Mouse (Mus musculus) testis, adult 2 months (tissue): Measurements from ENCODE around the gene Optc. TPM values are rescaled to one million over a fixed set of nuclear protein-coding genes. Genes with fewer than 3 reads are reported as not detected.

Source experiments
- H3K27ac ChIP-seq: fragments of 200-500 bp; 2 replicates; pipeline ENCODE4 v1.5.1; 2012; ENCODE audit warnings: low read depth, low read length; ENCODE audit not compliant: control insufficient read depth, insufficient read depth
- H3K27me3 ChIP-seq: fragments of 200-500 bp; 2 replicates; pipeline ENCODE4 v1.6.1; 2012; ENCODE audit warnings: mild to moderate bottlenecking, low read length, moderate library complexity; ENCODE audit not compliant: control insufficient read depth, insufficient read depth
- H3K36me3 ChIP-seq: fragments of 200-500 bp; 2 replicates; pipeline ENCODE4 v1.6.1; 2012; ENCODE audit warnings: mild to moderate bottlenecking, low read length; ENCODE audit not compliant: control insufficient read depth, insufficient read depth
- H3K4me1 ChIP-seq: fragments of 200-500 bp; 2 replicates; pipeline ENCODE4 v1.6.1; 2012; ENCODE audit warnings: low read length; ENCODE audit not compliant: control insufficient read depth, insufficient read depth
- H3K4me3 ChIP-seq: fragments of 200-500 bp; 2 replicates; pipeline ENCODE4 v1.5.1; 2012; ENCODE audit warnings: low read depth, mild to moderate bottlenecking, low read length, moderate library complexity, mixed read lengths; ENCODE audit not compliant: control insufficient read depth
- CTCF ChIP-seq: fragments of 200-500 bp; IDR thresholded peaks from 2 replicates; pipeline ENCODE4 v1.5.1; 2012; ENCODE audit warnings: low read depth, mild to moderate bottlenecking, inconsistent platforms, low read length, moderate library complexity; ENCODE audit not compliant: control insufficient read depth, insufficient read depth, insufficient replicate concordance
- POLR2A ChIP-seq: fragments of 200-500 bp; IDR thresholded peaks from 2 replicates; pipeline ENCODE4 v1.6.1; 2012; ENCODE audit warnings: low read depth, mild to moderate bottlenecking, inconsistent platforms, low read length, moderate library complexity; ENCODE audit not compliant: control insufficient read depth
- polyA plus RNA-seq: library from polyadenylated mRNA; depleted of rRNA; stranded (reverse); fragments of >200 nt; gene quantifications from 2 replicates; pipeline ENCODE4 v1.2.3, GENCODE M21; 2012

Gene Optc
- polyA plus RNA-seq, 1 experiment, result 0.86 TPM

DNA sequence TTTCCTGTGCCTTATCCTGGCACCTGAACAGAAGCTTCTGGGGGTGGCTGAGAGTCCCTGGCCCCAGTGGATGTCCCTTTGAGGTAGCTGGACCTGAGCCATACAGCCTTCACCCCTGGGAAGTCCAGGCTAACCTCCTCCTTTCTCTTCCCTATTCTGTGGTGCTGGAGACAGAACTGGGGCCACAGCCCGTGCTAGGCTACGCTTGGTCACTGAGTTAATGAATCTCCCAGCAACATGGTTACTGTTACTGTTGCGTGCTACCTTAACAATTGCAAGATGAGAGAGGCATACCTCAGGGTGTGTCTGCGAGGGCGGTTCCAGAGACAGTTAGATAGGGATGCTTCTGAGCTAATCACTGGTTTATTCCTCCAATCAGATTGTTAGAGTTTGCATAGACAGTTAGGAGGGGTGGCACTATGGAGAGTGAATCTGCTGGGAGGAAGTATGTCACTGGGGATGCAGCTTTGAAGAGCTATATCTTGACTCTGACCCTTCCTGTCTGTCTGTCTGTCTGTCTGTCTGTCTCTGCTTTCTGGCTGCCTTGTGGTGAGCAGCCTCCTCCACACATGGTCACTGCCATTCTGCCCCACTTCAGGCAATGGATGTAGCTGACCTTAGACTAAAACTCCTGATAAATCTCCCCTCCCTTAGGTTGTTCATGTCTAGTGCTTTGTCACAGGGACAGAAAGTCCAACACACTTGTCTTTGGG is 20.1 kb downstream of the Optc start:
- H3K4me3 ChIP-seq, result no peak overlapping the region
- H3K36me3 ChIP-seq, result no peaks in the 10 kb centered on the region
- TF ChIP-seq CTCF (no peak), POLR2A (no peak)
- no peaks in the 10 kb centered on the region for H3K27me3 ChIP-seq
- H3K27ac ChIP-seq, result no peak overlapping the region
- peaks cover 11% of the 10 kb centered on the region for H3K4me1 ChIP-seq

GRCm38 (mm10) chr1:133887044-133887443 is 20.8 kb downstream of the Optc start:
- Histone ChIP-seq H3K4me3 (no peak overlapping the region), H3K27ac (no peak overlapping the region), H3K4me1 (peaks cover 11% of the 10 kb centered on the region), H3K27me3 (no peaks in the 10 kb centered on the region), H3K36me3 (no peaks in the 10 kb centered on the region)
- TF ChIP-seq POLR2A (no peak), CTCF (no peak)

GRCm38 (mm10) chr1:133886431-133886830 is 21.4 kb downstream of the Optc start:
- Histone ChIP-seq H3K36me3 (no peaks in the 10 kb centered on the region), H3K4me1 (peaks cover 11% of the 10 kb centered on the region), H3K4me3 (no peak overlapping the region), H3K27me3 (no peaks in the 10 kb centered on the region), H3K27ac (no peak overlapping the region)
- no peak for TF ChIP-seq CTCF
- no peak for TF ChIP-seq POLR2A

- H3K4me1 ChIP-seq, result peaks cover 8% of the 10 kb centered on the region
- TF ChIP-seq CTCF, result no peak
- TF ChIP-seq POLR2A, result no peak
- no peak overlapping the region for H3K4me3 ChIP-seq
- H3K27me3 ChIP-seq, result no peaks in the 10 kb centered on the region
- H3K36me3 ChIP-seq, result no peaks in the 10 kb centered on the region
- no peak overlapping the region for H3K27ac ChIP-seq
These were observed 22.0 kb downstream of the Optc start for GRCm38 (mm10) chr1:133885811-133886210.

DNA sequence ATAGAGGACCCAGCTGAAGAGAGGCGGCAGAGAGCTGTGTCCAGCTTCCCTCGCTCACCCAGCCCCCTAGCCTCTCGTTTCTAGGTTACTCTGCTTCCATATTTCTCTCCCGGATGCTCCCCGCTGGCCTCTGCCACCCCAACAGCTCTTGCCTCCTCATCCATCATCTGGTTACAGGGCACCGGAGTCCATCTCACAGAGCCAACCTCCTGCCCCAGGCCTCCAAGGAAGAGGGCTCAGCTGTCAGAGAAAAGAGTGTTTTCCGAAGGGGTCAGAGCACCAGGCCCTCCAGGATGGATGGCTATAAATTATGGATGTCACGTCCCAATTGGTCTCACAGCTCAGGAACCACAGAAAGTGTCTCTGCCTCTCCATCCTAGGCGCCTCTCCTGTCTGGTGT is 23.1 kb downstream of the Optc start:
- H3K4me1 ChIP-seq, result peaks cover under 1% of the 10 kb centered on the region

DNA sequence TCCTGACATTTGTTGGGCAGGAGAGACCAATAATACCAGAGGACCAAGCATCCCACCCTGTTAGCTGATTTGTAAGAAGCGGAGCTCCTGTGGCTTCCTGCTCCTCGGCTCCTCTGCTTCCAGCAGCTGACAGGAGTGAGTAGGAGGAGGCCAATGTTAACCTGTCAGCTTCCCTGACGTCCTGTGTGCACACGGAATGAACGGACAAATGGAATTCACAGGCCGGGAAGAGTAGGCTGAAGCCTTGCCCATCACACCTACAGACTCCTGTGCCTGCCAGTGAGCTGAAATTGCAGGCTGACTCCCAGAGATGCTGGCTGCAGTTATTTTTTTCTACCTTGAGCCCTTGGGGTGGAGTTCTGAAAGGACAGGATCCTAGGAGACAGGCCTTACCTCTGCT is 23.7 kb downstream of the Optc start:
- no peak for TF ChIP-seq CTCF
- no peak overlapping the region for H3K27ac ChIP-seq
- no peaks in the 10 kb centered on the region for H3K27me3 ChIP-seq
- no peaks in the 10 kb centered on the region; the same call in 1 of the 2 replicates for H3K4me1 ChIP-seq
- no peak overlapping the region for H3K4me3 ChIP-seq
- no peaks in the 10 kb centered on the region for H3K36me3 ChIP-seq

More for the DNA sequence above, 23.1 kb downstream of the Optc start:
- Histone ChIP-seq H3K27ac (no peak overlapping the region), H3K36me3 (no peaks in the 10 kb centered on the region), H3K4me3 (no peak overlapping the region), H3K27me3 (no peaks in the 10 kb centered on the region)
- no peak for TF ChIP-seq POLR2A

GRCm38 (mm10) chr1:133882283-133883217 is 25.2 kb downstream of the Optc start:
- Histone ChIP-seq H3K4me3 (no peak overlapping the region), H3K36me3 (no peaks in the 10 kb centered on the region), H3K27ac (no peak overlapping the region), H3K27me3 (no peaks in the 10 kb centered on the region), H3K4me1 (no peaks in the 10 kb centered on the region; the same call in 1 of the 2 replicates)
- no peak for TF ChIP-seq CTCF
- no peak for TF ChIP-seq POLR2A
